In genomic region chr12:108741472-108741871, GRCm38 (mm10) we compare ENCODE assay signal across 27 mouse cellular contexts.
"Had no signal": no experiment of that assay in that cellular context is flagged by ENCODE, and none has a peak within 500 bp of the region (broad histone marks: within the 10 kb centered on the region; RNA-seq: fewer than 3 reads in every experiment).

No protein-coding gene starts in this region.

- H3K4me1 ChIP-seq: heart, embryonic 13.5 days; heart, embryonic 15.5 days; hindbrain, embryonic 12.5 days; limb, embryonic 10.5 days; limb, embryonic 12.5 days; liver, embryonic 13.5 days; liver, embryonic 15.5 days had no signal

- H3K36me3 ChIP-seq: heart, embryonic 13.5 days; heart, embryonic 15.5 days; hindbrain, embryonic 10.5 days; hindbrain, embryonic 12.5 days; limb, embryonic 10.5 days; limb, embryonic 12.5 days; liver, embryonic 13.5 days; liver, embryonic 15.5 days had no signal

- H3K27ac ChIP-seq: gastrocnemius, adult 2 months; heart, adult 2 months; heart, embryonic 13.5 days; heart, embryonic 15.5 days; hindbrain, embryonic 10.5 days; hindbrain, embryonic 12.5 days; hindbrain, embryonic 14.5 days; layer of hippocampus, adult 2 months; left cerebral cortex, adult 2 months; limb, embryonic 10.5 days; limb, embryonic 12.5 days; liver, embryonic 13.5 days; liver, embryonic 15.5 days had no signal

- H3K9ac ChIP-seq: heart, embryonic 13.5 days; heart, embryonic 15.5 days; hindbrain, embryonic 12.5 days; hindbrain, embryonic 14.5 days; limb, embryonic 12.5 days; liver, embryonic 13.5 days; liver, embryonic 15.5 days had no signal

- H3K9me3 ChIP-seq: heart, embryonic 13.5 days; heart, embryonic 15.5 days; hindbrain, embryonic 10.5 days; hindbrain, embryonic 12.5 days; limb, embryonic 10.5 days; limb, embryonic 12.5 days; liver, embryonic 13.5 days; liver, embryonic 15.5 days had no signal

- H3K4me2 ChIP-seq: heart, embryonic 13.5 days; heart, embryonic 15.5 days; hindbrain, embryonic 12.5 days; hindbrain, embryonic 14.5 days; limb, embryonic 12.5 days; liver, embryonic 11.5 days; liver, embryonic 13.5 days; liver, embryonic 15.5 days had no signal

- H3K4me3 ChIP-seq: gastrocnemius, adult 2 months; heart, adult 2 months; heart, embryonic 13.5 days; heart, embryonic 15.5 days; hindbrain, embryonic 10.5 days; hindbrain, embryonic 12.5 days; layer of hippocampus, adult 2 months; left cerebral cortex, adult 2 months; limb, embryonic 10.5 days; limb, embryonic 12.5 days; liver, embryonic 13.5 days; liver, embryonic 15.5 days had no signal

- ATAC-seq: hindbrain, embryonic 16.5 days; inflammation-experienced regulatory T-cells, adult 6 months; intestine, postnatal 0 days had no signal

- H3K27me3 ChIP-seq: heart, embryonic 13.5 days; heart, embryonic 15.5 days; hindbrain, embryonic 12.5 days; limb, embryonic 12.5 days; liver, embryonic 13.5 days; liver, embryonic 15.5 days had no signal

- DNase-seq: gastrocnemius, adult 2 months; gastrocnemius, postnatal 10 days; gastrocnemius, postnatal 25 days; heart, adult 2 months; heart, postnatal 14 days; heart, postnatal 4 days; kidney, adult 18-20 months; kidney, adult 8-10 months; kidney, postnatal 10 days; kidney, postnatal 25 days; kidney, postnatal 4 days; liver; liver, embryonic 13.5 days had no signal
